Mouse (Mus musculus): ENCODE measurements around the gene Tcirg1. TPM values are rescaled to one million over a fixed set of nuclear protein-coding genes. Genes with fewer than 3 reads are reported as not detected.

Gene Tcirg1
- polyA plus RNA-seq (2017; shearing (Covaris generic)), result 67.3 TPM

DNA sequence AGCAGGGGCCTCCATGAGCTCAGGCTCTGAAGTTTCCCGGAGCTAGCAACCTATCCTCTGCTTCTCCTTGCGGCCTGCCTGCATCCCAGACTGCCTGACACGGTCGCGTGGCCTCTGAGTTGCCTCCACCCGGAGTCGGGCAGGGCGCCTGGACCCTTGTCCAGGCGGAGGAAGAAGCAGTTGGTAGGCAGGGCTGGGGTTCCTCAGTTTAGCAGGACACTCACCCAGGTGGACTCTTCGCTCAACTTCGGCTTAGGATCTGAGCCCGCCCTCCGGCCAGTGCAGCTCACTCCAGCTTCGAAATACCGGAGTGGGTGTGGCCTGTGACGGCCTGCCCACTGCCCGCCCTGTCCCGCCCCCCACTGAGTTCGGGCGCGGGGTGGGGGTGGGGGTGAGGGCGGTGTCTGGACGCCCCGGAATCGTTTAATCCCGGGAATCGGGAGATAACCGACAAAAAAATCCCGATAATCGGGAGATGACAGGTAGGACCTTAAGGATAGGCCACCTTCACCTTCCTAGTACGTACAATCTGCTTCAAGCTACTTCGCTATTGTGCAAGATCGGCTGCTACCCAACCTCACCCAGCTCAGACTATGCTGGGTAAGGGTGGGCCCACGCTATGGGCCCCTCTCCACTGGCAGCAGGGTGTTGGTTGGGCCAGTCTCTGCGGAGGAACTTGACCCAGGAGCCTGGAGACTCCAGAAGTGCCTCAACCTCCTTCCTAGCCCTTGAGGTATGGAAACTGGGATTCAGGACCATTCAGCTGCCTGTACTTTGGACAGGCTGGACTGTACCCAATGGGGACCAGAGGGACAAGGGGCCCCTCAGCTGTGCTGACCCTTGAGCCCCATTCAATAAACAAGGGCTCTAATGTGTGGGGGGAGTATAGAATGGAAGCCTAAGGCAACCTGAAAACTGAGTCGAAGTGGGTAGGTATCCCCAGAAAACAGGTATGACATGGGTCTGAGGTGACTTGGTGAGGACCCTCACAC is at the start of gene Tcirg1:
Gene Tcirg1, minus strand, starts transcription at position 339 of the 992 bp plus-strand sequence.

DNA sequence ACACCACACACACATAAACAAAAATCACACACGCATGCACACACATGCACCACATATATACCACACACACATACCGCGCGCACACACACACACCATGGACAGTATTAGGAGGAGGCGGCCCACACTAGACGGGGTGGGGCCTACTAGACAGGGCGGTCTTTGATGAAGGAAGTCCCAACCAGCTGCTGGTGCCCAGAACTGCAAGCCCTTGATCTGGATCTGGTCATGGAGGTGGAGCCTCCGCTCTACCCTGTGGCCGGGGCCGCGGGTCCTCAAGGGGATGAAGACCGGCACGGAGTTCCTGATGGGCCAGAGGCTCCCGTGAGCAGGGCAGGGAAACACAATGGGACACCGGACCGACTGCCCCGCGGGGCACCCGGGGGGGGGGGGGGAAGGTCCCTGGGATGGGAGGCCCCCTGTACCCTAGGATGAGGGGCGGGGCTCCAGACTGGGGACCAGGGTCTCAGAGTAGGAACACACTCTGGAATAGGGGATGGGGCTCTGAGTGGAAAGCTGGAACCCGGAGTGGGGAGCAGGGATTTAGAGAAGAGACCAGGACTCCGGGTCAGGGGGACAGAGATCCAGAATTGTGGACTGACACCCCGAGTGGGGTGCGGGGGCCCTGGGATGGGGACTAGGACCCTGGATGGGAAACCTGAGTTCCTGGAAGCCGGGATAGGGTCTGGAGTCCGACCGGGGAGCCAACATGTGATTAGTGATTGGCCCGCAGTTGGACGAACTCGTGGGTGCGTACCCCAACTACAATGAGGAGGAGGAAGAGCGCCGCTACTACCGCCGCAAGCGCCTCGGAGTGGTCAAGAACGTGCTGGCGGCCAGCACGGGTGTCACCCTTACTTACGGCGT is 28.3 kb upstream of the Tcirg1 start, which contains the start of gene Unc93b1:
Gene Unc93b1, plus strand, starts transcription at position 155 of the 864 bp plus-strand sequence.

DNA sequence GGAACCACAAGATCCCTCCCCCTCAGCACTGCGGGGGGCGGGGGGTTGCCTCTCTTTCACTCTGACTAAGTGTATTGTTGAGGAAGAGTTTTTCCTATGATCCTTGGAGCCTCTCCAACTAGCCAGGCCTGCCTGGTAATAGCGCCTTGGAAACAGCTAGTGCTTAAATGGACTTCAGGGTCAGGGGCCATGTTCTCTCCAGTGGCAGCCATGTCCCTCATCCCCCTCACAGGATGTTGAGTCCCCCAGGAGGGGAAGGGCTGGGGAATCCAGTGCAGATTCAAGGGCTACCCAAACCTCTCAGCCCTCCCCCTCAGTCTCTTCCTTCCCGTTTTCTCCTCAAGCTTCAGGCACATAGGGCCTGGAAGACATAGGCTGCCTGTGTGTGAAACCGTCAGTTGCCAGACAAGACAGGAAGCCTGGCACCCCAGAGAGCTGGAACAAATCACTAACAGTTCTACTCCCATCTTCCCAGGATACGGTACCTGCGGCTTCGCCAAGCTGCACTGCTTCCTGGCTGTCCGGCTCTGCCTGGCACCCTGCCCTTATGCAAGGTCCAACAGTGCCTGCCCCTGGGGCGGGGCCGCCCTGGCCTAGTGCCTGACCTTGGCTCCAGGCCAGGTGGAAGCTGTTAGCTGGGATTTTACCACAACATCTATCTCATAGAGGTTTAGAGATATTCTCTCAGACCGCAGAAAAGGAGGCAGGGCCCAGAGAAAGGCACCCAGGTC is 22.4 kb upstream of the Tcirg1 start, which contains the start of gene Aldh3b1:
Gene Aldh3b1, minus strand, starts transcription at position 598 of the 731 bp plus-strand sequence.

DNA sequence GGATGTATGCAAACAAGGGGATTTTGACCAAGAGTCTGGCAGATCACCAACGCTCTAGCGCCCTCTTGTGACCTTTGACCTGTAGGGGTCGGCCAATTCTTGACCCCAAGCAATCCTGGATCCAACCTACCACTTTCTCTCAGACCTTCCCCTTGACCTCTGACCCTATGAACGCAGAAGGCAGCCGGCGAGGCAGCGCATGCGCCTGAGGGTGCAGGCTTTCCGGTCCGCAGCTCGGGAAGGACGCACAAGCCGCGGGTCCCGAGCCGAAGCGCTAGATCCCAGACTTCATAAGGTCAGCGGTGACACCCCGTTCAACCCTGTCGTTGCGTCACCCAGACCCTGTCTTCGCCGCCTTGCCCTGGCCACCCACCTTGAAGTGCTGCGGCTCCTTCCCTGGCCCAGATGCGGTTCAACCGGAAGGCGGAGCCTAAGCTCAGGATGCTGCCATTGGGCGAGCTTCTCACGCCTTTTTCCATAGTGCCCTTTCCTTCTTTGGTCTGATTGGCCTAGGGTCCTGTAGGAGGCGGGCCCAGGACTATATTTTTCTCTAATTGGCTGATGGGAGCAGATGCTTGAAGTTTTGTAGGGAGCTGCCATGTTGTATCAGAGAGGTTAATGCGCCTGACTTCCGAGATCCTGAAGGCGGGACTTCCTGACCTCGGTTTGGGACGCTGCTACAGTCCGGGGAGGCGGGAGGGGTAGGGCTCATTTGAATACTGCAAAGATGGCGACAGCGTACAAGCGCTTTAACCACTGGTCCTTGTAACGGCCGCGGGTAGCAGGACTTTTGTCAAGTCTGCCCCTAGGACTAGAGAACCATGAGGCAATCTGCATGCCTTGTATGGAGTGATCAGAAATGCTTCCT is 5.6 kb upstream of the Tcirg1 start, which contains the start of gene Ndufs8:
Gene Ndufs8, minus strand, starts transcription at position 438 of the 868 bp plus-strand sequence.

DNA sequence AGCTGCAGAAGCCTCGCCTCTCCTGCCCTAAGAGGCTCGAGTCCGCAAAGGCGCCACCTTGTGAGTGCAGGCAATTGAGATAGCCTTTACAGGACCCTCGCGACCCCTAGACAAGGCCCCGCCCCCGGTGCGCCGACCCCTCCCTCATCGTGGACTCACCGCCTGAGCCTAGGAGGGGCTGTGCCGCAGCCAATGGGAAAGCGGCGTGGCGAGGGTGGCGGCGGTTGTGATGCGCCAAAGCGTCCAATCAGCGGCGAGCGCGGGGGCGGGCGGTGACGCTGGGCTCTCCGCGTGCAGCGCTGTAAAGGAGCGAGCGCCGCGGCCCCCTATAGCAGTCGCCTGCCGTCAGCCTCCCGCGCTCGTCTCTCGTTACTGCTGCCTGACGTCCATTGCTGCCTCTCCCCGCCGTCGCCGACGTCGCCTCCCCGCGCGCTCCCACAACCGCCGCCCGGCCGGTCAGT is 55.4 kb downstream of the Tcirg1 start, which contains the start of gene Chka:
Gene Chka, plus strand, starts transcription at position 272 of the 461 bp plus-strand sequence.

Other genes starting within 250 kb of the Tcirg1 start
- gene Lrp5, start 220.6 kb downstream of the Tcirg1 start, polyA plus RNA-seq (2017; shearing (Covaris generic)), result 0.92 TPM
- 26.5 TPM for gene 1810055G02Rik, start 198.8 kb downstream of the Tcirg1 start, polyA plus RNA-seq (2017; shearing (Covaris generic))
- 101 TPM for gene Kmt5b, start 139.7 kb downstream of the Tcirg1 start, polyA plus RNA-seq (2017; shearing (Covaris generic))
- gene Chka, start 55.4 kb downstream of the Tcirg1 start, polyA plus RNA-seq (2017; shearing (Covaris generic)), result 38.9 TPM
- 102 TPM for gene Ndufs8, start 5.6 kb upstream of the Tcirg1 start, polyA plus RNA-seq (2017; shearing (Covaris generic))
- not detected for gene Aldh3b1, start 22.7 kb upstream of the Tcirg1 start, polyA plus RNA-seq (2017; shearing (Covaris generic))
- gene Unc93b1, start 28.1 kb upstream of the Tcirg1 start, polyA plus RNA-seq (2017; shearing (Covaris generic)), result 29.4 TPM
- not detected for gene Aldh3b3, start 51.5 kb upstream of the Tcirg1 start, polyA plus RNA-seq (2017; shearing (Covaris generic))
- not detected for gene Aldh3b2, start 65.2 kb upstream of the Tcirg1 start, polyA plus RNA-seq (2017; shearing (Covaris generic))
- not detected for gene Acy3, start 79.4 kb upstream of the Tcirg1 start, polyA plus RNA-seq (2017; shearing (Covaris generic))
- gene Tbx10, start 85.6 kb upstream of the Tcirg1 start, polyA plus RNA-seq (2017; shearing (Covaris generic)), result not detected
- gene Nudt8, start 93.4 kb upstream of the Tcirg1 start, polyA plus RNA-seq (2017; shearing (Covaris generic)), result 10.5 TPM
- gene Gm49405, start 93.5 kb upstream of the Tcirg1 start, polyA plus RNA-seq (2017; shearing (Covaris generic)), result 1.0 TPM
- 2.4 TPM for gene Doc2g, start 96.2 kb upstream of the Tcirg1 start, polyA plus RNA-seq (2017; shearing (Covaris generic))
- gene Ndufv1, start 105.7 kb upstream of the Tcirg1 start, polyA plus RNA-seq (2017; shearing (Covaris generic)), result 104 TPM
- gene Gstp1, start 130.9 kb upstream of the Tcirg1 start, polyA plus RNA-seq (2017; shearing (Covaris generic)), result 355 TPM
- gene Gstp2, start 138.9 kb upstream of the Tcirg1 start, polyA plus RNA-seq (2017; shearing (Covaris generic)), result 3.3 TPM
- gene Gstp3, start 152.4 kb upstream of the Tcirg1 start, polyA plus RNA-seq (2017; shearing (Covaris generic)), result 56.1 TPM
- not detected for gene Cabp2, start 174.4 kb upstream of the Tcirg1 start, polyA plus RNA-seq (2017; shearing (Covaris generic))
- gene Cdk2ap2, start 190.0 kb upstream of the Tcirg1 start, polyA plus RNA-seq (2017; shearing (Covaris generic)), result 441 TPM
- gene Pitpnm1, start 192.9 kb upstream of the Tcirg1 start, polyA plus RNA-seq (2017; shearing (Covaris generic)), result 253 TPM
- gene Aip, start 218.7 kb upstream of the Tcirg1 start, polyA plus RNA-seq (2017; shearing (Covaris generic)), result 150 TPM
- not detected for gene Gpr152, start 232.7 kb upstream of the Tcirg1 start, polyA plus RNA-seq (2017; shearing (Covaris generic))
- gene Cabp4, start 236.9 kb upstream of the Tcirg1 start, polyA plus RNA-seq (2017; shearing (Covaris generic)), result not detected
- 192 TPM for gene Coro1b, start 241.5 kb upstream of the Tcirg1 start, polyA plus RNA-seq (2017; shearing (Covaris generic))
- 341 TPM for gene Ptprcap, start 246.5 kb upstream of the Tcirg1 start, polyA plus RNA-seq (2017; shearing (Covaris generic))